Mouse (Mus musculus) liver, postnatal 0 days (tissue): ENCODE results near the gene Gm853.

ENCODE experiments used
- CTCF ChIP-seq: sonication (generic); IDR thresholded peaks from 2 replicates; pipeline ENCODE4 v1.5.1; 2016; ENCODE audit warnings: antibody characterized with exemption, low read depth
- EP300 ChIP-seq: IDR thresholded peaks from 2 replicates; pipeline ENCODE4 v1.6.1; 2016; ENCODE audit warnings: antibody characterized with exemption, low read depth, mild to moderate bottlenecking

GRCm38 (mm10) chr4:130264131-130264530 lies 41.9 kb upstream of the Gm853 start:
- TF ChIP-seq CTCF (no peak), EP300 (no peak)
